Comparison of ENCODE assay signal across 20 mouse cellular contexts in genomic region chr15:103112309-103112708, GRCm38 (mm10). TPM values are rescaled to one million over a fixed set of nuclear protein-coding genes. Genes with fewer than 3 reads are reported as not detected.
A peak's percentile ranks its signal among the peaks of the same experiment; 100 is the strongest.
DNase-seq lines count a peak whose midpoint lies in the region; ATAC-seq and TF ChIP-seq lines count a peak whose summit lies in the region.
"Had no signal": no experiment of that assay in that cellular context is flagged by ENCODE, and none has a peak within 500 bp of the region (broad histone marks: within the 10 kb centered on the region; RNA-seq: fewer than 3 reads in every experiment).

No protein-coding gene starts in this region.

- WGBS in intestine, embryonic 16.5 days: 55% methylated on average over 2 of the region's 2 CpGs
- 66% methylated on average over 2 of the region's 2 CpGs for WGBS in intestine, postnatal 0 days
- 38% methylated on average over 2 of the region's 2 CpGs for WGBS in stomach, embryonic 14.5 days
- 28% methylated on average over 2 of the region's 2 CpGs for WGBS in stomach, postnatal 0 days
- WGBS in midbrain, postnatal 0 days: 57% methylated on average over 2 of the region's 2 CpGs

- no peak overlapping the region for H3K4me3 ChIP-seq in gastrocnemius, adult 2 months
- H3K4me3 ChIP-seq in intestine, embryonic 16.5 days (ENCODE audit: low read length): no peak overlapping the region
- H3K4me3 ChIP-seq in intestine, postnatal 0 days (ENCODE audit: low read depth, low read length): no peak overlapping the region
- H3K4me3 ChIP-seq in stomach, embryonic 14.5 days (ENCODE audit: low read depth, low read length): no peak overlapping the region
- H3K4me3 ChIP-seq in stomach, postnatal 0 days (ENCODE audit: low read depth, low read length): no peak overlapping the region
- H3K4me3 ChIP-seq in midbrain, postnatal 0 days (ENCODE audit: low read depth, low read length): no peak overlapping the region
- H3K4me3 ChIP-seq: embryonic facial prominence, embryonic 13.5 days; forebrain, embryonic 13.5 days; heart, adult 2 months; heart, embryonic 12.5 days; hindbrain, embryonic 15.5 days had no signal

- no peak for TF ChIP-seq CTCF in gastrocnemius, adult 2 months (IDR thresholded peaks at IDR 0.05)
- TF ChIP-seq CTCF in intestine, postnatal 0 days (IDR thresholded peaks at IDR 0.05; ENCODE audit: low read depth): no peak
- no peak for TF ChIP-seq CTCF in stomach, postnatal 0 days (IDR thresholded peaks at IDR 0.05; ENCODE audit: low read depth)
- TF ChIP-seq CTCF in midbrain, postnatal 0 days (IDR thresholded peaks at IDR 0.05): no peak

- no peak overlapping the region for H3K9ac ChIP-seq in intestine, embryonic 16.5 days (ENCODE audit: low read depth, low read length)
- H3K9ac ChIP-seq in intestine, postnatal 0 days (ENCODE audit: low read depth, low read length): no peak overlapping the region
- no peak overlapping the region for H3K9ac ChIP-seq in stomach, embryonic 14.5 days (replicated peaks; ENCODE audit: low read depth, low read length)
- no peak overlapping the region for H3K9ac ChIP-seq in stomach, postnatal 0 days (ENCODE audit: low read length)
- no peak overlapping the region for H3K9ac ChIP-seq in midbrain, postnatal 0 days (replicated peaks; ENCODE audit: low read length, poor library complexity, severe bottlenecking)
- H3K9ac ChIP-seq: embryonic facial prominence, embryonic 13.5 days; forebrain, embryonic 13.5 days; forebrain, postnatal 0 days; heart, embryonic 12.5 days; hindbrain, embryonic 15.5 days had no signal

- no peak for TF ChIP-seq EP300 in stomach, postnatal 0 days (optimal IDR thresholded peaks at IDR 0.05)

- peak overlapping the region; percentile 28; the same call in 1 of the 2 replicates for H3K27ac ChIP-seq in gastrocnemius, adult 2 months
- peak overlapping the region; percentile 14; the same call in 1 of the 2 replicates for H3K27ac ChIP-seq in intestine, embryonic 16.5 days (ENCODE audit: low read length)
- H3K27ac ChIP-seq in intestine, postnatal 0 days (ENCODE audit: low read depth, low read length): no peak overlapping the region
- H3K27ac ChIP-seq in stomach, embryonic 14.5 days (ENCODE audit: low read length): peak overlapping the region; percentile 39; the same call in 1 of the 2 replicates
- no peak overlapping the region for H3K27ac ChIP-seq in stomach, postnatal 0 days (replicated peaks)
- no peak overlapping the region for H3K27ac ChIP-seq in midbrain, postnatal 0 days (ENCODE audit: low read depth, low read length)
- H3K27ac ChIP-seq: embryonic facial prominence, embryonic 13.5 days; forebrain, embryonic 13.5 days; heart, adult 2 months; hindbrain, embryonic 15.5 days had no signal

- H3K27me3 ChIP-seq in intestine, embryonic 16.5 days (replicated peaks; ENCODE audit: control insufficient read depth, insufficient read depth, low read length): peaks cover 6% of the 10 kb centered on the region; the same call in 1 of the 2 replicates
- H3K27me3 ChIP-seq in intestine, postnatal 0 days (replicated peaks; ENCODE audit: control insufficient read depth, insufficient read depth, low read length): peaks cover 8% of the 10 kb centered on the region; the same call in 1 of the 2 replicates
- no peaks in the 10 kb centered on the region for H3K27me3 ChIP-seq in stomach, embryonic 14.5 days (ENCODE audit: control insufficient read depth, insufficient read depth, low read length)
- no peaks in the 10 kb centered on the region for H3K27me3 ChIP-seq in stomach, postnatal 0 days (ENCODE audit: control insufficient read depth, insufficient read depth, low read length)
- H3K27me3 ChIP-seq in midbrain, postnatal 0 days (ENCODE audit: insufficient read depth, low read length): peaks cover 27% of the 10 kb centered on the region
- H3K27me3 ChIP-seq: hindbrain, embryonic 15.5 days had no signal

- no peak overlapping the region for H3K4me2 ChIP-seq in intestine, embryonic 16.5 days (ENCODE audit: low read depth, low read length)
- no peak overlapping the region for H3K4me2 ChIP-seq in intestine, postnatal 0 days (replicated peaks; ENCODE audit: low read depth)
- no peak overlapping the region for H3K4me2 ChIP-seq in stomach, embryonic 14.5 days (replicated peaks; ENCODE audit: low read depth, low read length)
- H3K4me2 ChIP-seq in stomach, postnatal 0 days (replicated peaks; ENCODE audit: low read depth): no peak overlapping the region
- H3K4me2 ChIP-seq in midbrain, postnatal 0 days (ENCODE audit: low read depth, low read length, poor library complexity, severe bottlenecking): no peak overlapping the region
- H3K4me2 ChIP-seq: embryonic facial prominence, embryonic 13.5 days; forebrain, embryonic 13.5 days; heart, embryonic 12.5 days; hindbrain, embryonic 15.5 days had no signal

- DNase-seq in gastrocnemius, adult 2 months: peak; percentile 50
- no peak for DNase-seq in gastrocnemius, adult 8-10 months (ENCODE audit: low spot score in 2 of 2)
- DNase-seq in stomach, postnatal 0 days (ENCODE audit: low spot score): no peak
- DNase-seq in midbrain, postnatal 0 days (ENCODE audit: low spot score): no peak
- DNase-seq: adrenal gland, postnatal 10 days; cerebellum, adult 11 months; cerebellum, adult 8-10 months; cerebellum, postnatal 14 days; forebrain, postnatal 0 days; heart, adult 2 months; kidney, adult 11 months had no signal

- peaks cover 8% of the 10 kb centered on the region for H3K4me1 ChIP-seq in intestine, embryonic 16.5 days (ENCODE audit: control insufficient read depth, insufficient read depth, low read length)
- no peaks in the 10 kb centered on the region for H3K4me1 ChIP-seq in intestine, postnatal 0 days (replicated peaks; ENCODE audit: control insufficient read depth, insufficient read depth, low read length)
- peaks cover 40% of the 10 kb centered on the region; the same call in 1 of the 2 replicates for H3K4me1 ChIP-seq in stomach, embryonic 14.5 days (ENCODE audit: control insufficient read depth, insufficient read depth, low read length)
- no peaks in the 10 kb centered on the region; the same call in 1 of the 2 replicates for H3K4me1 ChIP-seq in stomach, postnatal 0 days (replicated peaks; ENCODE audit: control insufficient read depth, insufficient read depth)
- H3K4me1 ChIP-seq in midbrain, postnatal 0 days (ENCODE audit: insufficient read depth, low read length): no peaks in the 10 kb centered on the region
- H3K4me1 ChIP-seq: heart, embryonic 12.5 days had no signal

- no peaks in the 10 kb centered on the region for H3K36me3 ChIP-seq in intestine, embryonic 16.5 days (ENCODE audit: control insufficient read depth, insufficient read depth, low read length)
- no peaks in the 10 kb centered on the region for H3K36me3 ChIP-seq in intestine, postnatal 0 days (ENCODE audit: control insufficient read depth, insufficient read depth)
- no peaks in the 10 kb centered on the region for H3K36me3 ChIP-seq in stomach, embryonic 14.5 days (ENCODE audit: control insufficient read depth, insufficient read depth, low read length)
- H3K36me3 ChIP-seq in stomach, postnatal 0 days (ENCODE audit: control insufficient read depth, insufficient read depth, low read length): no peaks in the 10 kb centered on the region
- H3K36me3 ChIP-seq in midbrain, postnatal 0 days (ENCODE audit: insufficient read depth, low read length): no peaks in the 10 kb centered on the region
- H3K36me3 ChIP-seq: embryonic facial prominence, embryonic 13.5 days; heart, embryonic 12.5 days; hindbrain, embryonic 15.5 days had no signal

- H3K9me3 ChIP-seq in intestine, embryonic 16.5 days (ENCODE audit: control insufficient read depth, low read length): no peaks in the 10 kb centered on the region
- H3K9me3 ChIP-seq in intestine, postnatal 0 days (ENCODE audit: control insufficient read depth): no peaks in the 10 kb centered on the region
- H3K9me3 ChIP-seq in stomach, embryonic 14.5 days (ENCODE audit: control insufficient read depth, low read depth, low read length): no peaks in the 10 kb centered on the region
- no peaks in the 10 kb centered on the region for H3K9me3 ChIP-seq in stomach, postnatal 0 days (ENCODE audit: control insufficient read depth, low read length)
- H3K9me3 ChIP-seq in midbrain, postnatal 0 days (ENCODE audit: low read length): no peaks in the 10 kb centered on the region
- H3K9me3 ChIP-seq: embryonic facial prominence, embryonic 13.5 days; forebrain, embryonic 13.5 days; G1E; heart, embryonic 12.5 days; hindbrain, embryonic 15.5 days had no signal

- ATAC-seq in intestine, embryonic 16.5 days: no peak
- ATAC-seq in intestine, postnatal 0 days: no peak
- no peak for ATAC-seq in stomach, embryonic 14.5 days (ENCODE audit: insufficient number of reproducible peaks, insufficient read depth, low FRiP score, low read depth)
- no peak for ATAC-seq in stomach, postnatal 0 days (ENCODE audit: low FRiP score, low TSS enrichment)
- ATAC-seq in midbrain, postnatal 0 days (ENCODE audit: low FRiP score): no peak
- ATAC-seq: CD4-positive, CD25-positive, alpha-beta regulatory T cell, adult 4 months; forebrain, embryonic 13.5 days; forebrain, postnatal 0 days had no signal

- intact Hi-C loops in gastrocnemius, adult 2 months (cut with DNase I): no loop called here

RNA-seq across cellular contexts. Expression of gene Smug1, which starts 54.6 kb away (rescaled TPM):
- 10 to 100 TPM; 10.8 to 12.7 TPM for total RNA-seq in gastrocnemius, adult 2 months (2021)
- total RNA-seq in gastrocnemius, adult 8-10 months (2022): 10 to 100 TPM in 3 of 4 experiments, 1 to 10 TPM in 1; 10.0 to 19.3 (median 12.3) TPM
- polyA plus RNA-seq in intestine, embryonic 16.5 days (2015; fragmentation: Nextera tagmentation; extraction: Ambion mirVana): 20.2 and 22.1 TPM in 2 replicates
- polyA plus RNA-seq in intestine, postnatal 0 days (2015; fragmentation: Nextera tagmentation; extraction: Ambion mirVana): 8.6 and 9.2 TPM in 2 replicates
- 21.4 and 22.2 TPM in 2 replicates for polyA plus RNA-seq in stomach, embryonic 14.5 days (2014; fragmentation: Nextera tagmentation; extraction: Ambion mirVana)
- polyA plus RNA-seq in stomach, postnatal 0 days (2015; fragmentation: Nextera tagmentation; extraction: Ambion mirVana): 10.6 and 11.2 TPM in 2 replicates
- 33.2 and 42.9 TPM in 2 replicates for total RNA-seq in midbrain, postnatal 0 days (2014; rRNA removed)
- 13.6 and 14.1 TPM in 2 replicates for polyA plus RNA-seq in midbrain, postnatal 0 days (2015; fragmentation: Nextera tagmentation; extraction: Ambion mirVana)

Comparison
In these comparisons a context has a peak if more than half of its experiments do, and no peak if none do; other contexts are left out.
1. H3K27ac ChIP-seq: peak in gastrocnemius, adult 2 months (single experiment), intestine, embryonic 16.5 days (single experiment) and stomach, embryonic 14.5 days (single experiment); none in intestine, postnatal 0 days (single experiment), stomach, postnatal 0 days (single experiment) and midbrain, postnatal 0 days (single experiment).